Mouse (Mus musculus): Measurements from ENCODE around the gene Cmtm2a. TPM values are rescaled to one million over a fixed set of nuclear protein-coding genes. Genes with fewer than 3 reads are reported as not detected.

Cmtm2a gene
- total and polyA plus RNA-seq, 2 experiments from 2014 or later, result not detected

- ATAC-seq (ENCODE audit: low FRiP score), result no peak
- DNase-seq (ENCODE audit: low spot score), result no peak
- H3K4me3 ChIP-seq (ENCODE audit: low read depth, low read length), result no peak overlapping the region
- H3K27me3 ChIP-seq (ENCODE audit: insufficient read depth, low read length), result no peaks in the 10 kb centered on the region
- peaks cover 1% of the 10 kb centered on the region; the same call in 1 of the 2 replicates for H3K36me3 ChIP-seq (ENCODE audit: insufficient read depth, low read length)
- WGBS, result 88% methylated on average over 3 of the region's 3 CpGs
- no peaks in the 10 kb centered on the region; the same call in 1 of the 2 replicates for H3K9me3 ChIP-seq (ENCODE audit: low read length)
- no peak overlapping the region for H3K27ac ChIP-seq (ENCODE audit: low read depth, low read length)
- H3K9ac ChIP-seq (replicated peaks; ENCODE audit: low read length, poor library complexity, severe bottlenecking), result no peak overlapping the region
- H3K4me2 ChIP-seq (ENCODE audit: low read depth, low read length, poor library complexity, severe bottlenecking), result no peak overlapping the region
- H3K4me1 ChIP-seq (ENCODE audit: insufficient read depth, low read length), result 0 out of 2 replicates have a peak, but pooled peaks cover 6% of the 10 kb centered on the region
- peak; percentile 43 for TF ChIP-seq CTCF (IDR thresholded peaks at IDR 0.05)
These were observed 40.0 kb downstream of the Cmtm2a start for GRCm38 (mm10) chr8:104253016-104253415.

GRCm38 (mm10) chr8:104251461-104251860, 41.5 kb downstream of the Cmtm2a start:
- ATAC-seq (ENCODE audit: low FRiP score), result no peak
- no peaks in the 10 kb centered on the region for H3K36me3 ChIP-seq (ENCODE audit: insufficient read depth, low read length)
- H3K9me3 ChIP-seq (ENCODE audit: low read length), result no peaks in the 10 kb centered on the region
- H3K4me2 ChIP-seq (ENCODE audit: low read depth, low read length, poor library complexity, severe bottlenecking), result peak overlapping the region; percentile 86
- no peaks in the 10 kb centered on the region for H3K27me3 ChIP-seq (ENCODE audit: insufficient read depth, low read length)
- peaks cover 6% of the 10 kb centered on the region; the same call in 1 of the 2 replicates for H3K4me1 ChIP-seq (ENCODE audit: insufficient read depth, low read length)
- no peak for TF ChIP-seq CTCF (IDR thresholded peaks at IDR 0.05)
- no peak overlapping the region for H3K27ac ChIP-seq (ENCODE audit: low read depth, low read length)
- peak overlapping the region; percentile 70 for H3K4me3 ChIP-seq (ENCODE audit: low read depth, low read length)
- DNase-seq (ENCODE audit: low spot score), result no peak
- peak overlapping the region; percentile 50 for H3K9ac ChIP-seq (replicated peaks; ENCODE audit: low read length, poor library complexity, severe bottlenecking)
- WGBS, result 0% methylated on average over 7 of the region's 7 CpGs

- Histone ChIP-seq H3K4me1 (ENCODE audit: insufficient read depth, low read length) (peaks cover 6% of the 10 kb centered on the region; the same call in 1 of the 2 replicates), H3K4me3 (ENCODE audit: low read depth, low read length) (peak within 1 kb of the TSS; percentile 70), H3K9me3 (ENCODE audit: low read length) (no peaks in the 10 kb centered on the region), H3K27me3 (ENCODE audit: insufficient read depth, low read length) (no peaks in the 10 kb centered on the region), H3K27ac (ENCODE audit: low read depth, low read length) (0 out of 2 replicates have a peak within 1 kb of the TSS, but pooled peaks have one; percentile 44), H3K9ac (replicated peaks; ENCODE audit: low read length, poor library complexity, severe bottlenecking) (peak within 1 kb of the TSS; percentile 50), H3K4me2 (ENCODE audit: low read depth, low read length, poor library complexity, severe bottlenecking) (peak within 1 kb of the TSS; percentile 86), H3K36me3 (ENCODE audit: insufficient read depth, low read length) (no peaks in the 10 kb centered on the region; the same call in 1 of the 2 replicates)
- ATAC-seq (ENCODE audit: low FRiP score) (peak; percentile 63), DNase-seq (ENCODE audit: low spot score) (peak; percentile 95)
- TF ChIP-seq CTCF (IDR thresholded peaks at IDR 0.05), result peak; percentile 50
- 4% methylated on average over 41 of the region's 41 CpGs for WGBS
These were observed 42.3 kb downstream of the Cmtm2a start, which contains the start of gene Cklf for GRCm38 (mm10) chr8:104250439-104251367. Gene Cklf (plus strand): TSS chr8:104250861.

- no peak for DNase-seq (ENCODE audit: low spot score)
- no peaks in the 10 kb centered on the region for H3K27me3 ChIP-seq (ENCODE audit: insufficient read depth, low read length)
- H3K9ac ChIP-seq (replicated peaks; ENCODE audit: low read length, poor library complexity, severe bottlenecking), result no peak overlapping the region
- no peak overlapping the region for H3K27ac ChIP-seq (ENCODE audit: low read depth, low read length)
- no peak for ATAC-seq (ENCODE audit: low FRiP score)
- peaks cover 3% of the 10 kb centered on the region; the same call in 1 of the 2 replicates for H3K36me3 ChIP-seq (ENCODE audit: insufficient read depth, low read length)
- WGBS, result 91% methylated on average over 7 of the region's 7 CpGs
- no peaks in the 10 kb centered on the region for H3K9me3 ChIP-seq (ENCODE audit: low read length)
- peaks cover 6% of the 10 kb centered on the region; the same call in 1 of the 2 replicates for H3K4me1 ChIP-seq (ENCODE audit: insufficient read depth, low read length)
- no peak overlapping the region for H3K4me3 ChIP-seq (ENCODE audit: low read depth, low read length)
- no peak overlapping the region for H3K4me2 ChIP-seq (ENCODE audit: low read depth, low read length, poor library complexity, severe bottlenecking)
- TF ChIP-seq CTCF (IDR thresholded peaks at IDR 0.05), result no peak
These were observed 43.5 kb downstream of the Cmtm2a start for GRCm38 (mm10) chr8:104249442-104249996.

GRCm38 (mm10) chr8:104248276-104248675, 44.7 kb downstream of the Cmtm2a start, which contains the start of gene Tk2:
Gene Tk2 (minus strand): TSS chr8:104248558.
- Histone ChIP-seq H3K9ac (replicated peaks; ENCODE audit: low read length, poor library complexity, severe bottlenecking) (peak within 1 kb of the TSS; percentile 93), H3K4me1 (ENCODE audit: insufficient read depth, low read length) (peaks cover 6% of the 10 kb centered on the region; the same call in 1 of the 2 replicates), H3K4me2 (ENCODE audit: low read depth, low read length, poor library complexity, severe bottlenecking) (peak within 1 kb of the TSS; percentile 79), H3K4me3 (ENCODE audit: low read depth, low read length) (peak within 1 kb of the TSS; percentile 89), H3K27ac (ENCODE audit: low read depth, low read length) (peak within 1 kb of the TSS; percentile 77), H3K9me3 (ENCODE audit: low read length) (no peaks in the 10 kb centered on the region), H3K27me3 (ENCODE audit: insufficient read depth, low read length) (no peaks in the 10 kb centered on the region), H3K36me3 (ENCODE audit: insufficient read depth, low read length) (peaks cover 6% of the 10 kb centered on the region; the same call in 1 of the 2 replicates)
- TF ChIP-seq CTCF (IDR thresholded peaks at IDR 0.05), result no peak
- ATAC-seq (ENCODE audit: low FRiP score), result peak; percentile 91
- peak; percentile 86 for DNase-seq (ENCODE audit: low spot score)
- WGBS, result under 1% methylated on average over 20 of the region's 28 CpGs
